18 mouse cellular contexts compared by ENCODE assay signal in the genomic region with DNA sequence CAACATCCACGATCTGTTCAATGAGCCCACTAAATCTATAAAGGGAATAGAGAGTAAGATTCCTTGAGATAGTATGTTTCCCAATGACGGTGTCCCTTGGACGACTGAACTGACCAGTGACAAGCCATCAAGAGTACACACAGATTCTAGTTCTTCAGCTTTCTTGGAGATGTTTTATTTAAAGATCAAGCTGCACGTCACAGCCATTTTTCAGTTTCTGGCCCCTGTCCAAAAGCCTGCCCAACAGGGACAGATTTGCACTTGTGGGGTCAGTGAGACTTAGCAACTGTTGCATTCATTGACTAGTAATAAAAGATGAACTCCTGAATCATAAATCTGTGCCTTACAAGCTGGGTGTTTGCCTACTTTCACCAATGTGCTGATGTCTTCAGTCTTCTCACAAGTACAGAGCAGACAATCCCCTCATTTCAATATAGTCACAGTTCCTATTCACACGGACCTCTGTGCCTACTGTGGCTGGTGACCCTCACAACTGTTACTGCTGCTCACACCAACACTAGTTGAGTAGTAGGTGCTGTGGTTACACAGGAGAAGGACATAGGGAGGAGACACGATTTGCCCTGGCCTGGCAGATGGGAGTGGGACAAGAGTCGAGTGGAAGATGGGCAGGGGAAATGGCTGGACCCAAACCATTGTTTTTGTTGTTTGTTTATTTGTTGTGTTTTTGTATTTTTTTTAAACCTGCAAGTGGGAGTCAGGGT. TPM values are rescaled to one million over a fixed set of nuclear protein-coding genes. Genes with fewer than 3 reads are reported as not detected.
DNase-seq lines count a peak whose midpoint lies in the region; ATAC-seq lines count a peak whose summit lies in the region.
"Had no signal": no experiment of that assay in that cellular context is flagged by ENCODE, and none has a peak within 500 bp of the region (broad histone marks: within the 10 kb centered on the region; RNA-seq: fewer than 3 reads in every experiment).

No protein-coding gene starts in this region.

- peak; percentile 23 to 36 for DNase-seq in kidney, postnatal 25 days
- no peak for DNase-seq in kidney, adult 9 months
- DNase-seq in right cerebral cortex, postnatal 4 days: peak; percentile 21
- DNase-seq in right cerebral cortex, postnatal 14 days: no peak
- peak; percentile 36 to 54 for DNase-seq in lung, postnatal 4 days
- no peak for DNase-seq in midbrain, embryonic 14.5 days
- DNase-seq: cerebellum, adult 8-10 months; gastrocnemius, postnatal 14 days; right cerebral cortex, adult 18-20 months; spleen, adult 18-20 months; thymus, adult 18-20 months had no signal

- H3K27me3 ChIP-seq in heart, embryonic 15.5 days: no peaks in the 10 kb centered on the region
- H3K27me3 ChIP-seq in heart, embryonic 12.5 days (replicated peaks): no peaks in the 10 kb centered on the region
- no peaks in the 10 kb centered on the region for H3K27me3 ChIP-seq in midbrain, embryonic 14.5 days (ENCODE audit: control insufficient read depth, insufficient read depth, low read length)
- H3K27me3 ChIP-seq: embryonic facial prominence, embryonic 13.5 days; liver, embryonic 12.5 days; megakaryocyte, embryonic 14.5 days had no signal

- H3K27ac ChIP-seq in heart, embryonic 15.5 days: peak overlapping the region; percentile 49
- no peak overlapping the region for H3K27ac ChIP-seq in heart, embryonic 12.5 days (ENCODE audit: poor library complexity, severe bottlenecking)
- H3K27ac ChIP-seq in midbrain, embryonic 14.5 days (replicated peaks; ENCODE audit: low read depth, low read length): no peak overlapping the region
- H3K27ac ChIP-seq: embryonic facial prominence, embryonic 13.5 days; heart, embryonic 10.5 days; left cerebral cortex, adult 2 months; liver, embryonic 12.5 days had no signal

- no peaks in the 10 kb centered on the region; the same call in 1 of the 2 replicates for H3K36me3 ChIP-seq in heart, embryonic 15.5 days
- 0 out of 2 replicates have a peak, but pooled peaks cover 13% of the 10 kb centered on the region for H3K36me3 ChIP-seq in heart, embryonic 12.5 days
- no peaks in the 10 kb centered on the region for H3K36me3 ChIP-seq in midbrain, embryonic 14.5 days (ENCODE audit: control insufficient read depth, insufficient read depth, low read length)
- H3K36me3 ChIP-seq: embryonic facial prominence, embryonic 13.5 days; heart, embryonic 10.5 days; liver, embryonic 12.5 days had no signal

- no peak overlapping the region for H3K9ac ChIP-seq in heart, embryonic 15.5 days
- no peak overlapping the region for H3K9ac ChIP-seq in heart, embryonic 12.5 days
- no peak overlapping the region for H3K9ac ChIP-seq in midbrain, embryonic 14.5 days (replicated peaks; ENCODE audit: low read length)
- H3K9ac ChIP-seq: embryonic facial prominence, embryonic 13.5 days; liver, embryonic 12.5 days had no signal

- H3K9me3 ChIP-seq in heart, embryonic 15.5 days (replicated peaks): no peaks in the 10 kb centered on the region
- no peaks in the 10 kb centered on the region for H3K9me3 ChIP-seq in heart, embryonic 12.5 days (replicated peaks)
- H3K9me3 ChIP-seq in midbrain, embryonic 14.5 days (ENCODE audit: control insufficient read depth, low read length): no peaks in the 10 kb centered on the region
- H3K9me3 ChIP-seq: embryonic facial prominence, embryonic 13.5 days; heart, embryonic 10.5 days; liver, embryonic 12.5 days had no signal

- H3K4me3 ChIP-seq in heart, embryonic 15.5 days: no peak overlapping the region
- no peak overlapping the region for H3K4me3 ChIP-seq in heart, embryonic 12.5 days
- H3K4me3 ChIP-seq in midbrain, embryonic 14.5 days (replicated peaks; ENCODE audit: low read depth, low read length): no peak overlapping the region
- H3K4me3 ChIP-seq: embryonic facial prominence, embryonic 13.5 days; heart, embryonic 10.5 days; left cerebral cortex, adult 2 months; liver, embryonic 12.5 days; megakaryocyte, embryonic 14.5 days had no signal

- WGBS in heart, embryonic 15.5 days: 51% methylated on average over 7 of the region's 7 CpGs
- WGBS in heart, embryonic 12.5 days: 58% methylated on average over 7 of the region's 7 CpGs
- WGBS in midbrain, embryonic 14.5 days: 79% methylated on average over 7 of the region's 7 CpGs

- peaks cover 55% of the 10 kb centered on the region for H3K4me1 ChIP-seq in heart, embryonic 15.5 days (replicated peaks)
- H3K4me1 ChIP-seq in heart, embryonic 12.5 days (replicated peaks): peaks cover 54% of the 10 kb centered on the region
- H3K4me1 ChIP-seq in midbrain, embryonic 14.5 days (ENCODE audit: control insufficient read depth, insufficient read depth, low read length): no peaks in the 10 kb centered on the region
- H3K4me1 ChIP-seq: liver, embryonic 12.5 days; megakaryocyte, embryonic 14.5 days had no signal

- ATAC-seq in heart, embryonic 15.5 days (replicated peaks; ENCODE audit: insufficient number of reproducible peaks, insufficient read depth, low FRiP score, low read depth): no peak
- ATAC-seq in heart, embryonic 12.5 days (ENCODE audit: insufficient number of reproducible peaks, low FRiP score): no peak
- no peak for ATAC-seq in midbrain, embryonic 14.5 days (ENCODE audit: low FRiP score, low TSS enrichment)
- ATAC-seq: liver, embryonic 12.5 days had no signal

- no peak overlapping the region for H3K4me2 ChIP-seq in heart, embryonic 15.5 days
- no peak overlapping the region for H3K4me2 ChIP-seq in heart, embryonic 12.5 days
- H3K4me2 ChIP-seq in midbrain, embryonic 14.5 days (ENCODE audit: low read length): no peak overlapping the region
- H3K4me2 ChIP-seq: embryonic facial prominence, embryonic 13.5 days; liver, embryonic 12.5 days had no signal

RNA-seq across cellular contexts. Expression of gene Ppp1r14c, which starts 37.7 kb away (rescaled TPM):
- 242 and 287 TPM in 2 replicates for polyA plus RNA-seq in heart, embryonic 15.5 days (2015; fragmentation: Nextera tagmentation; extraction: Ambion mirVana)
- polyA plus RNA-seq in heart, embryonic 12.5 days (2016; fragmentation: Nextera tagmentation; extraction: Ambion mirVana): 217 and 222 TPM in 2 replicates
- 45.8 and 45.9 TPM in 2 replicates for polyA plus RNA-seq in midbrain, embryonic 14.5 days (2014; fragmentation: Nextera tagmentation; extraction: Ambion mirVana)

Comparison
In these comparisons a context has a peak if more than half of its experiments do, and no peak if none do; other contexts are left out.
1. DNase-seq: peak in kidney, postnatal 25 days (2 of 2), right cerebral cortex, postnatal 4 days (single experiment) and lung, postnatal 4 days (2 of 2); none in kidney, adult 9 months (single experiment), right cerebral cortex, postnatal 14 days (single experiment) and midbrain, embryonic 14.5 days (single experiment).